8 mouse cellular contexts compared by ENCODE assay signal in genomic region chr8:111743792-111744696, GRCm38 (mm10). TPM values are rescaled to one million over a fixed set of nuclear protein-coding genes. Genes with fewer than 3 reads are reported as not detected.
DNase-seq lines count a peak whose midpoint lies in the region; ATAC-seq lines count a peak whose summit lies in the region.

Bcar1 (minus strand) TSS chr8:111743809.

- H3K9me3 ChIP-seq in embryonic facial prominence, embryonic 15.5 days (replicated peaks): no peaks in the 10 kb centered on the region
- no peaks in the 10 kb centered on the region for H3K9me3 ChIP-seq in heart, embryonic 13.5 days
- no peaks in the 10 kb centered on the region for H3K9me3 ChIP-seq in liver, embryonic 15.5 days (replicated peaks)

- no peaks in the 10 kb centered on the region for H3K27me3 ChIP-seq in embryonic facial prominence, embryonic 15.5 days
- H3K27me3 ChIP-seq in heart, embryonic 13.5 days (replicated peaks): no peaks in the 10 kb centered on the region
- peaks cover 80% of the 10 kb centered on the region for H3K27me3 ChIP-seq in liver, embryonic 15.5 days

- H3K9ac ChIP-seq in embryonic facial prominence, embryonic 15.5 days: peak within 1 kb of the TSS; percentile 62
- peak within 1 kb of the TSS; percentile 95 for H3K9ac ChIP-seq in heart, embryonic 13.5 days
- H3K9ac ChIP-seq in liver, embryonic 15.5 days: peak within 1 kb of the TSS; percentile 55

- 9% methylated on average over 33 of the region's 40 CpGs for WGBS in embryonic facial prominence, embryonic 15.5 days
- 15% methylated on average over 28 of the region's 40 CpGs for WGBS in heart, embryonic 13.5 days
- WGBS in liver, embryonic 15.5 days (ENCODE audit: insufficient replicate concordance): 7% methylated on average over 40 of the region's 40 CpGs

- peaks cover 67% of the 10 kb centered on the region for H3K4me1 ChIP-seq in embryonic facial prominence, embryonic 15.5 days
- peaks cover 80% of the 10 kb centered on the region for H3K4me1 ChIP-seq in heart, embryonic 13.5 days
- H3K4me1 ChIP-seq in liver, embryonic 15.5 days (replicated peaks): peaks cover 43% of the 10 kb centered on the region

- peak within 1 kb of the TSS; percentile 66 for H3K4me3 ChIP-seq in embryonic facial prominence, embryonic 15.5 days (replicated peaks)
- peak within 1 kb of the TSS; percentile 94 for H3K4me3 ChIP-seq in heart, embryonic 13.5 days
- H3K4me3 ChIP-seq in liver, embryonic 15.5 days (replicated peaks): peak within 1 kb of the TSS; percentile 60

- DNase-seq in A20 (ENCODE audit: low read depth, low spot score): peak; percentile 64
- DNase-seq in adrenal gland, postnatal 25 days: peak; percentile 90
- DNase-seq in kidney, postnatal 10 days: peak; percentile 94
- DNase-seq in ovary, adult 18-20 months (ENCODE audit: low spot score): peak; percentile 64

- H3K27ac ChIP-seq in embryonic facial prominence, embryonic 15.5 days (replicated peaks): peak within 1 kb of the TSS; percentile 76
- H3K27ac ChIP-seq in heart, embryonic 13.5 days (replicated peaks): peak within 1 kb of the TSS; percentile 89
- H3K27ac ChIP-seq in liver, embryonic 15.5 days (replicated peaks): peak within 1 kb of the TSS; percentile 34

- peak; percentile 11; the same call in 1 of the 2 replicates for ATAC-seq in embryonic facial prominence, embryonic 15.5 days (ENCODE audit: insufficient number of reproducible peaks, low FRiP score, low TSS enrichment, low read depth)
- ATAC-seq in heart, embryonic 13.5 days (ENCODE audit: extremely low read depth, insufficient number of reproducible peaks, low FRiP score, low TSS enrichment): peak; percentile 57
- ATAC-seq in liver, embryonic 15.5 days (ENCODE audit: insufficient read depth): peak; percentile 23
- ATAC-seq in granulocyte monocyte progenitor cell, adult 5-6 weeks (replicated peaks; ENCODE audit: poor library complexity, severe bottlenecking): no peak

- peak within 1 kb of the TSS; percentile 67 for H3K4me2 ChIP-seq in embryonic facial prominence, embryonic 15.5 days (replicated peaks)
- H3K4me2 ChIP-seq in heart, embryonic 13.5 days: peak within 1 kb of the TSS; percentile 84
- H3K4me2 ChIP-seq in liver, embryonic 15.5 days: peak within 1 kb of the TSS; percentile 58

- H3K36me3 ChIP-seq in embryonic facial prominence, embryonic 15.5 days: no peaks in the 10 kb centered on the region
- H3K36me3 ChIP-seq in heart, embryonic 13.5 days: no peaks in the 10 kb centered on the region
- H3K36me3 ChIP-seq in liver, embryonic 15.5 days (replicated peaks): no peaks in the 10 kb centered on the region

RNA-seq across cellular contexts. Expression of gene Bcar1, which starts in this region (rescaled TPM):
- total RNA-seq in adrenal gland, postnatal 25 days (2021): 64.5 and 70.0 TPM in 2 replicates
- polyA plus RNA-seq in embryonic facial prominence, embryonic 15.5 days (2015; fragmentation: Nextera tagmentation; extraction: Ambion mirVana): 31.9 and 40.2 TPM in 2 replicates
- 40.2 and 43.4 TPM in 2 replicates for polyA plus RNA-seq in heart, embryonic 13.5 days (2015; fragmentation: Nextera tagmentation; extraction: Ambion mirVana)
- 7.8 and 10.2 TPM in 2 replicates for polyA plus RNA-seq in liver, embryonic 15.5 days (2015; fragmentation: Nextera tagmentation; extraction: Ambion mirVana)
- not detected in 2 replicates for total RNA-seq in granulocyte monocyte progenitor cell, adult 5-6 weeks (2014; fragmentation: Nextera tagmentation)
- total RNA-seq in granulocyte monocyte progenitor cell, adult 5-6 weeks (2017): not detected in 2 replicates

Comparison
In these comparisons a context has a peak if more than half of its experiments do, and no peak if none do; other contexts are left out.
1. RNA of gene Bcar1 (total RNA-seq): 64.5 to 70.0 TPM in adrenal gland, postnatal 25 days; not detected in granulocyte monocyte progenitor cell, adult 5-6 weeks; every median in the first group is over 10 times any median in the second.
2. H3K27ac ChIP-seq: peak in every context shown above with its lines; median percentile 89 in heart, embryonic 13.5 days; 76 in embryonic facial prominence, embryonic 15.5 days; 34 in liver, embryonic 15.5 days.
3. Peak in every context shown above with its lines, with median percentiles within 50 percentile points of each other: DNase-seq, H3K4me2 ChIP-seq, H3K4me3 ChIP-seq and H3K9ac ChIP-seq.